Mouse (Mus musculus) kidney, adult 11 months (tissue): Measurements from ENCODE around the gene Gins2.

Experiments
- DNase-seq: peaks from one replicate; pipeline ENCODE4 v3.0.0; 2022

Gins2 gene

GRCm38 (mm10) chr8:120599504-120599903 is 10.4 kb upstream of the Gins2 start:
- DNase-seq = peak; percentile 73

GRCm38 (mm10) chr8:120598579-120598978 is 9.5 kb upstream of the Gins2 start:
- no peak for DNase-seq

- DNase-seq = no peak
Measured at GRCm38 (mm10) chr8:120595963-120596362, 6.9 kb upstream of the Gins2 start.

- DNase-seq = no peak
Measured at GRCm38 (mm10) chr8:120594571-120594970, 5.5 kb upstream of the Gins2 start.

GRCm38 (mm10) chr8:120591587-120592292 is 2.6 kb upstream of the Gins2 start:
- no peak for DNase-seq

- DNase-seq = peak; percentile 38
Measured at GRCm38 (mm10) chr8:120589921-120590320, 817 bp upstream of the Gins2 start.

- no peak for DNase-seq
Measured at GRCm38 (mm10) chr8:120585521-120585920, 3.6 kb downstream of the Gins2 start.

GRCm38 (mm10) chr8:120581811-120582210 is 7.3 kb downstream of the Gins2 start:
- DNase-seq = no peak

GRCm38 (mm10) chr8:120581329-120581728 is 7.8 kb downstream of the Gins2 start:
- DNase-seq = no peak

GRCm38 (mm10) chr8:120580336-120581000 is 8.6 kb downstream of the Gins2 start:
- no peak for DNase-seq

GRCm38 (mm10) chr8:120577821-120578220 is 11.3 kb downstream of the Gins2 start:
- DNase-seq = no peak

GRCm38 (mm10) chr8:120575801-120576200 is 13.3 kb downstream of the Gins2 start:
- peak; percentile 83 for DNase-seq

GRCm38 (mm10) chr8:120574941-120575340 is 14.2 kb downstream of the Gins2 start:
- DNase-seq = no peak

- no peak for DNase-seq
Measured at GRCm38 (mm10) chr8:120573866-120574265, 15.2 kb downstream of the Gins2 start.

GRCm38 (mm10) chr8:120572534-120572933 is 16.6 kb downstream of the Gins2 start:
- DNase-seq = no peak

- DNase-seq = no peak
Measured at GRCm38 (mm10) chr8:120571561-120571960, 17.5 kb downstream of the Gins2 start.

GRCm38 (mm10) chr8:120569939-120570715 is 19.0 kb downstream of the Gins2 start:
- DNase-seq = peak; percentile 50

GRCm38 (mm10) chr8:120569123-120569522 is 20.0 kb downstream of the Gins2 start:
- no peak for DNase-seq

- DNase-seq = no peak
Measured at GRCm38 (mm10) chr8:120568164-120568798, 20.8 kb downstream of the Gins2 start.

- no peak for DNase-seq
Measured at GRCm38 (mm10) chr8:120567731-120568130, 21.4 kb downstream of the Gins2 start.

- DNase-seq = no peak
Measured at GRCm38 (mm10) chr8:120566681-120567080, 22.4 kb downstream of the Gins2 start.

GRCm38 (mm10) chr8:120565151-120565711 is 23.9 kb downstream of the Gins2 start:
- no peak for DNase-seq
